Mouse (Mus musculus) olfactory bulb, adult 2 months (tissue): ENCODE data around the gene Mdm4.

Source experiments
- CTCF ChIP-seq: fragments of 200-500 bp; IDR thresholded peaks from 2 replicates; pipeline ENCODE4 v1.5.1; 2012; ENCODE audit warnings: low read depth, mild to moderate bottlenecking, low read length, moderate library complexity; ENCODE audit not compliant: insufficient read depth
- POLR2A ChIP-seq: fragments of 200-500 bp; IDR thresholded peaks from 2 replicates; pipeline ENCODE4 v1.6.1; 2012; ENCODE audit warnings: mild to moderate bottlenecking, low read depth, low read length, moderate library complexity; ENCODE audit not compliant: insufficient read depth

DNA sequence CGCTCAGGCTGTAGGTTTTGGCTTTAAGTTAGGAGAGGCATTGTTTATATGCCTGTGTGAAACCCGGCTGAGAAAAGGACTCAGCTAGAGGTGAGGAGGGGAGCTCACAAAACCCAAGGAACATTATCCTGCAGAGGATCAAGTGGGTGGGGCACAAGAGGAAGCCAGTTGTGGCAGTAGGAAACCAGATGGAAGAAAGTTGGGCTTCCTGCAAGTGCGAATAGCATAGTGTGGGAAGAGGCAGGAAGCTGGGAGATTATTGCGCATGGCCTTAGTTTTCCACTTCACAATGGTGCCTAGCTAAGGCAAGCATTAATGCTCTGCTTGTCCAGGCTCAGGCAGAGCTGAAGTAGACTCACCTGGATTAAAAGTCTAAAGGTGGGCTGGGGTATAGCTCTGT lies 30.3 kb upstream of the Mdm4 start:
- no peak for TF ChIP-seq CTCF
- no peak for TF ChIP-seq POLR2A
